Mouse (Mus musculus) ES-E14 (cell line): ENCODE results near the gene Dlg2.

Source experiments
- CHD2 ChIP-seq: IDR thresholded peaks from 2 replicates; pipeline ENCODE4 v1.6.1; 2014; ENCODE audit warnings: mild to moderate bottlenecking, low read depth, low read length, inconsistent platforms
- HCFC1 ChIP-seq: IDR thresholded peaks from 2 replicates; pipeline ENCODE4 v1.6.1; 2012; ENCODE audit warnings: low read length, inconsistent platforms, borderline replicate concordance; ENCODE audit not compliant: insufficient read depth
- ZNF384 ChIP-seq: IDR thresholded peaks from 2 replicates; pipeline ENCODE4 v1.6.1; 2012; ENCODE audit warnings: low read depth, low read length, inconsistent platforms

GRCm38 (mm10) chr7:91420215-91420614, 943.7 kb downstream of the Dlg2 start:
- TF ChIP-seq ZNF384 (no peak), HCFC1 (no peak), CHD2 (no peak)
